Comparison of ENCODE assay signal across 18 mouse cellular contexts in genomic region chr8:90068441-90068840, GRCm38 (mm10).
"Had no signal": no experiment of that assay in that cellular context is flagged by ENCODE, and none has a peak within 500 bp of the region (broad histone marks: within the 10 kb centered on the region; RNA-seq: fewer than 3 reads in every experiment).

No protein-coding gene starts in this region.

- ATAC-seq: intestine, postnatal 0 days had no signal

- H3K4me3 ChIP-seq: layer of hippocampus, adult 2 months; left cerebral cortex, adult 2 months; liver, embryonic 13.5 days had no signal

- H3K9me3 ChIP-seq: liver, embryonic 13.5 days had no signal

- H3K4me2 ChIP-seq: liver, embryonic 13.5 days had no signal

- H3K27ac ChIP-seq: kidney, postnatal 0 days; layer of hippocampus, adult 2 months; left cerebral cortex, adult 2 months; liver, embryonic 13.5 days; stomach, postnatal 0 days had no signal

- DNase-seq: kidney, adult 2 months; kidney, postnatal 25 days; layer of hippocampus, adult 9-11 months; liver, embryonic 13.5 days; lung, adult 2 months; lung, postnatal 14 days; lung, postnatal 4 days; right cerebral cortex, adult 18-20 months; right cerebral cortex, postnatal 14 days; right cerebral cortex, postnatal 4 days; thymus, adult 2 months; thymus, postnatal 14 days; thymus, postnatal 4 days had no signal

- H3K27me3 ChIP-seq: liver, embryonic 13.5 days had no signal

- H3K4me1 ChIP-seq: liver, embryonic 13.5 days had no signal

- H3K9ac ChIP-seq: liver, embryonic 13.5 days had no signal

- H3K36me3 ChIP-seq: liver, embryonic 13.5 days had no signal
